Mouse (Mus musculus) heart, adult 2 months (tissue): Measurements from ENCODE around the gene 4933415A04Rik.

ENCODE experiments used
- CTCF ChIP-seq: fragments of 200-600 bp; IDR thresholded peaks from 2 replicates; pipeline ENCODE4 v1.8.1; 2022; ENCODE audit warnings: antibody characterized with exemption, mild to moderate bottlenecking, moderate library complexity
- EP300 ChIP-seq: fragments of 200-500 bp; IDR thresholded peaks from 2 replicates; pipeline ENCODE4 v1.6.1; 2011; ENCODE audit warnings: low read depth, low read length, control low read depth; ENCODE audit not compliant: insufficient read depth
- POLR2A ChIP-seq: fragments of 200-500 bp; IDR thresholded peaks from 2 replicates; pipeline ENCODE4 v1.6.1; 2011; ENCODE audit warnings: mild to moderate bottlenecking, low read depth, low read length, control low read depth; ENCODE audit not compliant: insufficient read depth

DNA sequence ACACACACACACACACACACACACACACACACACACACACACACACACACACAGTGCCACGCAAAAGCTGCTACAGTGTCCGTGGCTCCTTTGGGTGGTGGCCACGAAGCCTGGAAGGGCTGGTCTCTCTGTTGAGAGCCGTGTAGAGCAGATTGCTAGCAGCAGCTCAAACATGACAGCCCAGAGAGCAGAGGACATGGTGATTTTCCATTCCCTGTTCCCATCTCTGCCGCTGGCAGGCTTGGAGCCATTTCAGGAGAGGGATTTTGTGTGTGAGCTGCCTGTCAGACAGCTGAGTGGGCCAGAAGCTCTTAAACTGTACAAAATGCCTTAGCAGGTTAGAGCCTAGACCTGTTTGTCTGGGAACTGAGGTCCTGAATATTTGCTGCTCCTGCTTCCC, 20.1 kb upstream of the 4933415A04Rik start:
- TF ChIP-seq CTCF = no peak
- no peak for TF ChIP-seq EP300
- TF ChIP-seq POLR2A = no peak
